Mouse (Mus musculus) forebrain, embryonic 16.5 days (tissue): ENCODE measurements around the gene Nmd3. TPM values are rescaled to one million over a fixed set of nuclear protein-coding genes. Genes with fewer than 3 reads are reported as not detected.

ENCODE experiments used
- ATAC-seq: fragments of 200-750 bp; cut with Nextera tagmentation; 2 replicates; pipeline ENCODE4 v1.8.0; 2017; ENCODE audit warnings: mild to moderate bottlenecking, moderate library complexity
- H3K27ac ChIP-seq: fragments of 300-500 bp; sonication (generic); 2 replicates; pipeline ENCODE4 v1.5.1; 2014; ENCODE audit warnings: low read length, control low read depth
- H3K27me3 ChIP-seq: fragments of 300-500 bp; sonication (generic); replicated peaks from 2 replicates; pipeline ENCODE4 v1.6.1; 2014; ENCODE audit warnings: low read length; ENCODE audit not compliant: control insufficient read depth, insufficient read depth
- H3K36me3 ChIP-seq: fragments of 300-500 bp; sonication (generic); 2 replicates; pipeline ENCODE4 v1.6.1; 2014; ENCODE audit not compliant: control insufficient read depth, insufficient read depth
- H3K4me1 ChIP-seq: fragments of 300-500 bp; sonication (generic); replicated peaks from 2 replicates; pipeline ENCODE4 v1.6.1; 2014; ENCODE audit warnings: low read length; ENCODE audit not compliant: control insufficient read depth, insufficient read depth
- H3K4me2 ChIP-seq: fragments of 300-500 bp; sonication (generic); 2 replicates; pipeline ENCODE4 v1.6.1; 2014; ENCODE audit warnings: mild to moderate bottlenecking, low read length, control low read depth
- H3K4me3 ChIP-seq: fragments of 300-500 bp; sonication (generic); replicated peaks from 2 replicates; pipeline ENCODE4 v1.5.1; 2014; ENCODE audit warnings: mild to moderate bottlenecking, low read length, control low read depth
- H3K9ac ChIP-seq: fragments of 300-500 bp; sonication (generic); replicated peaks from 2 replicates; pipeline ENCODE4 v1.6.1; 2014; ENCODE audit warnings: low read depth, low read length, control low read depth
- H3K9me3 ChIP-seq: fragments of 300-500 bp; sonication (generic); 2 replicates; pipeline ENCODE4 v1.6.1; 2016; ENCODE audit warnings: low read length; ENCODE audit not compliant: control insufficient read depth
- WGBS: fragments of 180-500 bp; shearing (Covaris S2); extraction: QIAGEN DNeasy Blood & Tissue Kit; methylation state at CpG from one replicate; pipeline ENCODE4 v1.1.7; 2014; 5-methylcytosine and 5-hydroxymethylcytosine counted together
- polyA plus RNA-seq: library from polyadenylated mRNA; unstranded; fragments of >200 nt; fragmentation: Nextera tagmentation; extraction: Ambion mirVana; gene quantifications from 2 replicates; pipeline ENCODE4 v1.2.1, GENCODE M21; 2015

Nmd3 gene
- polyA plus RNA-seq, 1 experiment from 2014 or later: 112 TPM

- Histone ChIP-seq H3K9me3 (no peaks in the 10 kb centered on the region), H3K27ac (no peak overlapping the region), H3K4me2 (no peak overlapping the region), H3K36me3 (0 out of 2 replicates have a peak, but pooled peaks cover 2% of the 10 kb centered on the region), H3K4me1 (no peaks in the 10 kb centered on the region), H3K9ac (no peak overlapping the region), H3K4me3 (no peak overlapping the region), H3K27me3 (no peaks in the 10 kb centered on the region)
- ATAC-seq: no peak
- WGBS: 89% methylated on average over 1 of the region's 1 CpGs
Observed at GRCm38 (mm10) chr3:69757456-69757855, 35.7 kb downstream of the Nmd3 start.

GRCm38 (mm10) chr3:69760081-69760480 lies 38.3 kb downstream of the Nmd3 start:
- H3K9me3 ChIP-seq: no peaks in the 10 kb centered on the region
- H3K4me3 ChIP-seq: no peak overlapping the region
- H3K9ac ChIP-seq: no peak overlapping the region
- ATAC-seq: no peak
- no peak overlapping the region for H3K27ac ChIP-seq
- no peak overlapping the region for H3K4me2 ChIP-seq
- H3K4me1 ChIP-seq: no peaks in the 10 kb centered on the region
- no peaks in the 10 kb centered on the region for H3K36me3 ChIP-seq
- 97% methylated on average over 6 of the region's 6 CpGs for WGBS
- no peaks in the 10 kb centered on the region for H3K27me3 ChIP-seq

GRCm38 (mm10) chr3:69761195-69761594 lies 39.4 kb downstream of the Nmd3 start:
- H3K27ac ChIP-seq: no peak overlapping the region
- no peak for ATAC-seq
- H3K4me1 ChIP-seq: no peaks in the 10 kb centered on the region
- peaks cover 4% of the 10 kb centered on the region for H3K36me3 ChIP-seq
- no peak overlapping the region for H3K4me3 ChIP-seq
- 89% methylated on average over 4 of the region's 4 CpGs for WGBS
- H3K27me3 ChIP-seq: no peaks in the 10 kb centered on the region
- H3K9me3 ChIP-seq: no peaks in the 10 kb centered on the region
- no peak overlapping the region for H3K9ac ChIP-seq
- no peak overlapping the region for H3K4me2 ChIP-seq

GRCm38 (mm10) chr3:69762838-69763368 lies 41.1 kb downstream of the Nmd3 start:
- no peak for ATAC-seq
- H3K9ac ChIP-seq: no peak overlapping the region
- H3K4me3 ChIP-seq: no peak overlapping the region
- H3K9me3 ChIP-seq: no peaks in the 10 kb centered on the region
- H3K36me3 ChIP-seq: peaks cover 4% of the 10 kb centered on the region
- no peak overlapping the region for H3K4me2 ChIP-seq
- 83% methylated on average over 6 of the region's 6 CpGs for WGBS
- no peaks in the 10 kb centered on the region for H3K27me3 ChIP-seq
- H3K27ac ChIP-seq: no peak overlapping the region
- no peaks in the 10 kb centered on the region for H3K4me1 ChIP-seq

GRCm38 (mm10) chr3:69763630-69764565 lies 42.1 kb downstream of the Nmd3 start:
- Histone ChIP-seq H3K27ac (no peak overlapping the region), H3K4me3 (no peak overlapping the region), H3K9me3 (no peaks in the 10 kb centered on the region), H3K4me1 (no peaks in the 10 kb centered on the region), H3K36me3 (peaks cover 4% of the 10 kb centered on the region), H3K9ac (no peak overlapping the region), H3K4me2 (no peak overlapping the region), H3K27me3 (no peaks in the 10 kb centered on the region)
- WGBS: 94% methylated on average over 21 of the region's 21 CpGs
- ATAC-seq: no peak

- no peaks in the 10 kb centered on the region for H3K27me3 ChIP-seq
- H3K9ac ChIP-seq: no peak overlapping the region
- H3K4me3 ChIP-seq: no peak overlapping the region
- 97% methylated on average over 11 of the region's 11 CpGs for WGBS
- no peaks in the 10 kb centered on the region for H3K9me3 ChIP-seq
- peaks cover 4% of the 10 kb centered on the region for H3K36me3 ChIP-seq
- no peak for ATAC-seq
- H3K4me2 ChIP-seq: no peak overlapping the region
- H3K4me1 ChIP-seq: no peaks in the 10 kb centered on the region
- H3K27ac ChIP-seq: no peak overlapping the region
Observed at GRCm38 (mm10) chr3:69765206-69765605, 43.4 kb downstream of the Nmd3 start.

GRCm38 (mm10) chr3:69769150-69769549 lies 47.4 kb downstream of the Nmd3 start:
- no peak overlapping the region for H3K27ac ChIP-seq
- no peak overlapping the region for H3K4me3 ChIP-seq
- H3K27me3 ChIP-seq: no peaks in the 10 kb centered on the region
- H3K4me2 ChIP-seq: no peak overlapping the region
- H3K9me3 ChIP-seq: no peaks in the 10 kb centered on the region
- no peak for ATAC-seq
- peaks cover 4% of the 10 kb centered on the region for H3K36me3 ChIP-seq
- H3K9ac ChIP-seq: no peak overlapping the region
- H3K4me1 ChIP-seq: no peaks in the 10 kb centered on the region
- WGBS: 89% methylated on average over 4 of the region's 4 CpGs

- ATAC-seq: no peak
- Histone ChIP-seq H3K4me3 (no peak overlapping the region), H3K4me2 (no peak overlapping the region)
Observed at GRCm38 (mm10) chr3:69773356-69773755, 51.6 kb downstream of the Nmd3 start.

GRCm38 (mm10) chr3:69779246-69779796 lies 57.5 kb downstream of the Nmd3 start:
- WGBS: 85% methylated on average over 4 of the region's 4 CpGs
- Histone ChIP-seq H3K27me3 (no peaks in the 10 kb centered on the region), H3K9ac (no peak overlapping the region), H3K4me3 (no peak overlapping the region), H3K9me3 (no peaks in the 10 kb centered on the region), H3K4me2 (no peak overlapping the region), H3K4me1 (no peaks in the 10 kb centered on the region), H3K27ac (no peak overlapping the region), H3K36me3 (no peaks in the 10 kb centered on the region)
- no peak for ATAC-seq

More at GRCm38 (mm10) chr3:69773356-69773755, 51.6 kb downstream of the Nmd3 start:
- Histone ChIP-seq H3K9me3 (no peaks in the 10 kb centered on the region), H3K27ac (no peak overlapping the region), H3K27me3 (no peaks in the 10 kb centered on the region), H3K9ac (no peak overlapping the region), H3K4me1 (no peaks in the 10 kb centered on the region), H3K36me3 (no peaks in the 10 kb centered on the region)
- WGBS: 95% methylated on average over 4 of the region's 4 CpGs
